Mouse (Mus musculus) myocyte (in vitro differentiated cells): ENCODE measurements at regions not wholly inside any gene's neighbourhood (a gene's known extent, or its start where the extent isn't known, plus 50 kb on each side); places are given as distances from the start of the nearest gene placed in this dataset.

Experiments
- H3K27me3 ChIP-seq: one replicate; pipeline ENCODE4 v1.6.1; 2011; ENCODE audit not compliant: control insufficient read depth, insufficient read depth, insufficient read length
- H3K36me3 ChIP-seq: one replicate; pipeline ENCODE4 v1.6.1; 2011; ENCODE audit not compliant: control insufficient read depth, insufficient read depth
- H3K4me2 ChIP-seq: one replicate; pipeline ENCODE4 v1.6.1; 2011; ENCODE audit warnings: low read depth, control low read depth
- H3K4me3 ChIP-seq: one replicate; pipeline ENCODE4 v1.5.1; 2011; ENCODE audit warnings: mild to moderate bottlenecking, control low read depth, moderate library complexity
- H3K79me2 ChIP-seq: one replicate; pipeline ENCODE4 v1.6.1; 2011; ENCODE audit not compliant: control insufficient read depth, insufficient read depth
- H3ac ChIP-seq: one replicate; pipeline ENCODE4 v1.6.1; 2011; ENCODE audit not compliant: control insufficient read depth, insufficient read length
- CEBPB ChIP-seq: IDR thresholded peaks from 2 replicates; pipeline ENCODE4 v1.6.1; 2011; ENCODE audit warnings: mild to moderate bottlenecking, moderate library complexity; ENCODE audit not compliant: poor library complexity, insufficient read depth, severe bottlenecking
- E2F4 ChIP-seq: IDR thresholded peaks from one replicate; pipeline ENCODE4 v1.6.1; 2011; ENCODE audit warnings: mild to moderate bottlenecking, control low read depth, moderate library complexity; ENCODE audit not compliant: insufficient read depth
- MAX ChIP-seq: IDR thresholded peaks from one replicate; pipeline ENCODE4 v1.6.1; 2011; ENCODE audit warnings: low read depth, mild to moderate bottlenecking, control low read depth
- MYOD1 ChIP-seq, 3 experiments: IDR thresholded peaks; one replicate each; pipeline ENCODE4 v1.6.1; 2011; ENCODE audit warnings: control low read depth in 2 of 3, low read depth in 2 of 3, mild to moderate bottlenecking in 2 of 3, moderate library complexity in 1 of 3; ENCODE audit not compliant: insufficient read length in 2 of 3, control insufficient read depth in 1 of 3
- MYOG ChIP-seq, 3 experiments: IDR thresholded peaks; one replicate each; pipeline ENCODE4 v1.6.1; 2011; ENCODE audit warnings: control low read depth in 2 of 3, low read depth in 2 of 3, mild to moderate bottlenecking in 2 of 3; ENCODE audit not compliant: insufficient read length in 2 of 3, control insufficient read depth in 1 of 3, insufficient read depth in 1 of 3
- POLR2A ChIP-seq: IDR thresholded peaks from one replicate; pipeline ENCODE4 v1.6.1; 2011; ENCODE audit warnings: low read depth, mild to moderate bottlenecking, control low read depth, moderate library complexity; ENCODE audit not compliant: insufficient read length
- POLR2AphosphoS2 ChIP-seq: IDR thresholded peaks from one replicate; pipeline ENCODE4 v1.6.1; 2011; ENCODE audit warnings: low read depth, control low read depth; ENCODE audit not compliant: insufficient read length
- REST ChIP-seq: IDR thresholded peaks from one replicate; pipeline ENCODE4 v1.6.1; 2011; ENCODE audit warnings: mild to moderate bottlenecking, control low read depth, moderate library complexity; ENCODE audit not compliant: insufficient read depth, insufficient read length
- SRF ChIP-seq: IDR thresholded peaks from one replicate; pipeline ENCODE4 v1.6.1; 2011; ENCODE audit warnings: low read depth; ENCODE audit not compliant: control insufficient read depth, insufficient read length
- TCF12 ChIP-seq: IDR thresholded peaks from one replicate; pipeline ENCODE4 v1.6.1; 2011; ENCODE audit warnings: mild to moderate bottlenecking, control low read depth; ENCODE audit not compliant: poor library complexity, insufficient read depth, severe bottlenecking
- TCF3 ChIP-seq: IDR thresholded peaks from one replicate; pipeline ENCODE4 v1.6.1; 2011; ENCODE audit warnings: low read depth, control low read depth; ENCODE audit not compliant: insufficient read length
- USF1 ChIP-seq: IDR thresholded peaks from one replicate; pipeline ENCODE4 v1.6.1; 2011; ENCODE audit warnings: low read depth, mild to moderate bottlenecking, control low read depth, moderate library complexity

GRCm38 (mm10) chr1:89317897-89318296 lies 136.7 kb upstream of the Agap1 start:
- no peak overlapping the region for H3ac ChIP-seq
- H3K4me3 ChIP-seq, result no peak overlapping the region
- no peak for TF ChIP-seq TCF12
- no peak for TF ChIP-seq TCF3
- no peak for TF ChIP-seq SRF
- TF ChIP-seq MYOG (IDR thresholded peaks at IDR 0.05; ENCODE audit: control insufficient read depth in 1 of 3, insufficient read depth in 1 of 3, insufficient read length in 2 of 3, low read depth in 2 of 3), result no peak
- TF ChIP-seq POLR2AphosphoS2, result no peak
- no peak for TF ChIP-seq REST
- TF ChIP-seq CEBPB, result no peak
- TF ChIP-seq E2F4, result no peak
- TF ChIP-seq POLR2A, result no peak
- peaks cover 33% of the 10 kb centered on the region for H3K27me3 ChIP-seq
- no peaks in the 10 kb centered on the region for H3K79me2 ChIP-seq
- no peak overlapping the region for H3K4me2 ChIP-seq
- H3K36me3 ChIP-seq, result no peaks in the 10 kb centered on the region

- peaks cover 26% of the 10 kb centered on the region for H3K27me3 ChIP-seq
- H3K4me3 ChIP-seq, result no peak overlapping the region
- H3K4me2 ChIP-seq, result no peak overlapping the region
- no peak overlapping the region for H3ac ChIP-seq
- H3K36me3 ChIP-seq, result no peaks in the 10 kb centered on the region
- no peaks in the 10 kb centered on the region for H3K79me2 ChIP-seq
- TF ChIP-seq USF1 (no peak), SRF (no peak), TCF3 (no peak), POLR2AphosphoS2 (no peak), MYOG (IDR thresholded peaks at IDR 0.05; ENCODE audit: control insufficient read depth in 1 of 3, insufficient read depth in 1 of 3, insufficient read length in 2 of 3, low read depth in 2 of 3) (no peak), MYOD1 (IDR thresholded peaks at IDR 0.05; ENCODE audit: control insufficient read depth in 1 of 3, insufficient read length in 2 of 3, low read depth in 2 of 3) (no peak), TCF12 (no peak), REST (no peak), POLR2A (no peak), CEBPB (no peak), MAX (no peak), E2F4 (no peak)
These were observed 135.9 kb upstream of the Agap1 start for GRCm38 (mm10) chr1:89318663-89319062.

GRCm38 (mm10) chr1:89322621-89323020 lies 132.0 kb upstream of the Agap1 start:
- TF ChIP-seq E2F4 (no peak), REST (no peak), MYOG (IDR thresholded peaks at IDR 0.05; ENCODE audit: control insufficient read depth in 1 of 3, insufficient read depth in 1 of 3, insufficient read length in 2 of 3, low read depth in 2 of 3) (no peak), CEBPB (no peak), USF1 (no peak), MAX (no peak), TCF3 (no peak), TCF12 (no peak), SRF (no peak), POLR2AphosphoS2 (no peak), MYOD1 (IDR thresholded peaks at IDR 0.05; ENCODE audit: control insufficient read depth in 1 of 3, insufficient read length in 2 of 3, low read depth in 2 of 3) (no peak)
- Histone ChIP-seq H3K4me3 (no peak overlapping the region), H3K4me2 (no peak overlapping the region), H3K79me2 (no peaks in the 10 kb centered on the region), H3K36me3 (no peaks in the 10 kb centered on the region), H3K27me3 (peaks cover 19% of the 10 kb centered on the region), H3ac (no peak overlapping the region)

GRCm38 (mm10) chr1:89323091-89323490 lies 131.5 kb upstream of the Agap1 start:
- Histone ChIP-seq H3K79me2 (no peaks in the 10 kb centered on the region), H3K4me2 (no peak overlapping the region), H3K36me3 (no peaks in the 10 kb centered on the region), H3K4me3 (no peak overlapping the region), H3ac (no peak overlapping the region), H3K27me3 (peaks cover 18% of the 10 kb centered on the region)
- TF ChIP-seq MYOG (IDR thresholded peaks at IDR 0.05; ENCODE audit: control insufficient read depth in 1 of 3, insufficient read depth in 1 of 3, insufficient read length in 2 of 3, low read depth in 2 of 3) (no peak), MYOD1 (IDR thresholded peaks at IDR 0.05; ENCODE audit: control insufficient read depth in 1 of 3, insufficient read length in 2 of 3, low read depth in 2 of 3) (no peak), TCF3 (no peak), POLR2A (no peak), USF1 (no peak), E2F4 (no peak), SRF (no peak), POLR2AphosphoS2 (no peak), TCF12 (no peak), MAX (no peak), REST (no peak)

GRCm38 (mm10) chr1:89331352-89331751 lies 123.3 kb upstream of the Agap1 start:
- TF ChIP-seq POLR2A, result no peak
- TF ChIP-seq CEBPB, result no peak
- TF ChIP-seq TCF12, result no peak
- no peak for TF ChIP-seq E2F4
- TF ChIP-seq REST, result no peak
- no peak for TF ChIP-seq MAX
- TF ChIP-seq MYOD1 (IDR thresholded peaks at IDR 0.05; ENCODE audit: control insufficient read depth in 1 of 3, insufficient read length in 2 of 3, low read depth in 2 of 3), result no peak
- TF ChIP-seq USF1, result no peak
- TF ChIP-seq TCF3, result no peak
- no peak for TF ChIP-seq POLR2AphosphoS2
- no peak for TF ChIP-seq SRF
- TF ChIP-seq MYOG (IDR thresholded peaks at IDR 0.05; ENCODE audit: control insufficient read depth in 1 of 3, insufficient read depth in 1 of 3, insufficient read length in 2 of 3, low read depth in 2 of 3), result no peak
- no peak overlapping the region for H3K4me3 ChIP-seq
- H3K79me2 ChIP-seq, result no peaks in the 10 kb centered on the region
- H3K4me2 ChIP-seq, result no peak overlapping the region
- peaks cover 10% of the 10 kb centered on the region for H3K27me3 ChIP-seq
- no peaks in the 10 kb centered on the region for H3K36me3 ChIP-seq
- H3ac ChIP-seq, result no peak overlapping the region
